Mouse (Mus musculus) heart, embryonic 10.5 days (tissue): ENCODE data around the gene Cep68. TPM values are rescaled to one million over a fixed set of nuclear protein-coding genes. Genes with fewer than 3 reads are reported as not detected.

Experiments
- polyA plus RNA-seq: library from polyadenylated mRNA; unstranded; fragments of >200 nt; fragmentation: Nextera tagmentation; extraction: Ambion mirVana; gene quantifications from 2 replicates; pipeline ENCODE4 v1.2.1, GENCODE M21; 2016

The Cep68 gene
- polyA plus RNA-seq, 1 experiment from 2014 or later, result 39.0 TPM

Other genes with a start within 250 kb of the Cep68 start
- 97.5 and 105 TPM in 2 replicates for gene Actr2, start 136.5 kb downstream of the Cep68 start, polyA plus RNA-seq
- gene Rab1a, start 48.0 kb downstream of the Cep68 start, polyA plus RNA-seq, result 207 and 233 TPM in 2 replicates
- 6.7 and 10.8 TPM in 2 replicates for gene Slc1a4, start 83.3 kb upstream of the Cep68 start, polyA plus RNA-seq